Mouse (Mus musculus): ENCODE data around the gene Atl3. TPM values are rescaled to one million over a fixed set of nuclear protein-coding genes. Genes with fewer than 3 reads are reported as not detected.
A peak's percentile ranks its signal among the peaks of the same experiment; 100 is the strongest.

The Atl3 gene
- 8.4 and 9.2 TPM in 2 replicates for polyA plus RNA-seq (2016; fragmentation: Nextera tagmentation; extraction: Ambion mirVana)

DNA sequence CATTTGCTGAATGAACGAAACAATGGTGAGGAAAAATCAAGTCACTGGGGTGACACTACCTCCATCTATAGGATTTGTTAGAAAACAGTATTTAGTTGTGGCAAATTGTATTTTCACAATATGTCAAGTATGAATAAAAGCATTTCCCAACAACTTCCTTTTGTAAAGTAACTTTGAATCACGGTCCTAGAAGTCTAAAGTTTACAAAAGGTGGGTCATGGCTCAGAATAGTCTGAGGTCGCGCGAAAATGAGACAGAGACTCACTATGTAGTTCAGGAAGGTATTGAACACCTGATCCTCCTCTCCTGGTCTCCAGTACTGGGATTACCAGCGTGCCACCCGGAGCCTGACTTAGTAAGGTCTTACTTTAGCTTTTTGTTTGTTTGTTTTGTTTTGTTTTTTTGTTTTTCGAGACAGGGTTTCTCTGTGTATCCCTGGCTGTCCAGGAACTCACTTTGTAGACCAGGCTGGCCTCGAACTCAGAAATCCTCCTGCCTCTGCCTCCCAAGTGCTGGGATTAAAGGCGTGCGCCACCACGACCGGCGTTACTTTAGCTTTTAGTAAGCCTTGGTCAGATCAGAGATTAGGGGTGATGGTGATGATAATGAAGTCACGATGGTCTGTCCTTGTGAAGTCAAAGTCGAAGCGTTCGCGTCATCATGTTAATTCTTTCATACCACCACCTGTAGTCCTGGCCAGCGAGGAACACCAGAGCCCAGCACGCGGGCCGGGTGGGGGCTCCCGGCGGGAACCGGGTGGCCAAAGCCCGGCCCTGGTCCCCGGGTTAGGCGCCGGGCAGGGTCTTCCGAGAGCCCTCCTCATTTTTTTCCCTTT is at the start of gene Atl3:
Gene Atl3 (plus strand): TSS at position 689 of the 835 bp plus-strand sequence.
- no peaks in the 10 kb centered on the region for H3K27me3 ChIP-seq
- H3K9ac ChIP-seq: peak within 1 kb of the TSS; percentile 84
- H3K36me3 ChIP-seq (replicated peaks): no peaks in the 10 kb centered on the region
- no peaks in the 10 kb centered on the region for H3K9me3 ChIP-seq
- H3K27ac ChIP-seq: peak within 1 kb of the TSS; percentile 97
- peaks cover 5% of the 10 kb centered on the region for H3K4me1 ChIP-seq
- H3K4me2 ChIP-seq: peak within 1 kb of the TSS; percentile 71
- no peak for ATAC-seq (ENCODE audit: low FRiP score)
- WGBS: 32% methylated on average over 31 of the region's 31 CpGs
- peak within 1 kb of the TSS; percentile 68 for H3K4me3 ChIP-seq (replicated peaks)

DNA sequence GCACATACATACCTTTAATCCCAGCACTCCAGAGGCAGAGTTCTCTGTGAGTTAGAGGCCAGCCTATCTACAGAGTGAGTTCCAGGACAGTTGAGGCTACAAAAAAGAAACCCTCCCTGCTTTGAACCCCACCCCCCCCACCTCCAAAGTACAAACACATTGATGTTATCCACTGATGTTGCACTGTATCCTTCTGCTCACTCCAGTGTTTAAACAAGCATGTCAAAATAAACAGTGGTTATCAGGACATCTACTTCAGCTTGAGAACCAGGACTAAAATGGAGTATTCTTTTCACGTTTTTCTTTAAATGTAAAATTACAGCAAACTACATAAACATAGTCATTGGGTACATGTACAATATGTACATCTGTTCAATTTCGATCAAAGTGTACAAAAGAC is 48.7 kb upstream of the Atl3 start:
- Histone ChIP-seq H3K4me2 (no peak overlapping the region), H3K4me1 (peaks cover 10% of the 10 kb centered on the region; the same call in 1 of the 2 replicates), H3K27ac (no peak overlapping the region), H3K27me3 (no peaks in the 10 kb centered on the region), H3K9me3 (no peaks in the 10 kb centered on the region), H3K9ac (no peak overlapping the region), H3K36me3 (replicated peaks) (peaks cover 23% of the 10 kb centered on the region), H3K4me3 (replicated peaks) (no peak overlapping the region)
- 93% methylated on average over 2 of the region's 2 CpGs for WGBS
- no peak for ATAC-seq (ENCODE audit: low FRiP score)

- WGBS: 85% methylated on average over 1 of the region's 1 CpGs
- no peak overlapping the region for H3K27ac ChIP-seq
- H3K4me1 ChIP-seq: peaks cover 10% of the 10 kb centered on the region; the same call in 1 of the 2 replicates
- H3K36me3 ChIP-seq (replicated peaks): peaks cover 26% of the 10 kb centered on the region
- no peaks in the 10 kb centered on the region for H3K27me3 ChIP-seq
- no peak for ATAC-seq (ENCODE audit: low FRiP score)
- H3K9me3 ChIP-seq: no peaks in the 10 kb centered on the region
- H3K4me2 ChIP-seq: no peak overlapping the region
- no peak overlapping the region for H3K4me3 ChIP-seq (replicated peaks)
- H3K9ac ChIP-seq: no peak overlapping the region
Measured at GRCm38 (mm10) chr19:7445596-7445995, 48.2 kb upstream of the Atl3 start.

GRCm38 (mm10) chr19:7456803-7457202 is 37.0 kb upstream of the Atl3 start:
- Histone ChIP-seq H3K4me3 (replicated peaks) (no peak overlapping the region), H3K27me3 (no peaks in the 10 kb centered on the region), H3K36me3 (replicated peaks) (peaks cover 26% of the 10 kb centered on the region), H3K4me1 (peaks cover 4% of the 10 kb centered on the region; the same call in 1 of the 2 replicates), H3K4me2 (no peak overlapping the region), H3K9ac (no peak overlapping the region), H3K27ac (no peak overlapping the region), H3K9me3 (no peaks in the 10 kb centered on the region)
- WGBS: 81% methylated on average over 2 of the region's 2 CpGs
- ATAC-seq (ENCODE audit: low FRiP score): no peak

- Histone ChIP-seq H3K36me3 (replicated peaks) (peaks cover 30% of the 10 kb centered on the region), H3K4me2 (no peak overlapping the region), H3K27me3 (no peaks in the 10 kb centered on the region), H3K27ac (no peak overlapping the region), H3K4me3 (replicated peaks) (no peak overlapping the region), H3K9ac (no peak overlapping the region), H3K9me3 (no peaks in the 10 kb centered on the region), H3K4me1 (peaks cover 4% of the 10 kb centered on the region; the same call in 1 of the 2 replicates)
- no peak for ATAC-seq (ENCODE audit: low FRiP score)
Measured at GRCm38 (mm10) chr19:7458901-7459300, 34.9 kb upstream of the Atl3 start.

DNA sequence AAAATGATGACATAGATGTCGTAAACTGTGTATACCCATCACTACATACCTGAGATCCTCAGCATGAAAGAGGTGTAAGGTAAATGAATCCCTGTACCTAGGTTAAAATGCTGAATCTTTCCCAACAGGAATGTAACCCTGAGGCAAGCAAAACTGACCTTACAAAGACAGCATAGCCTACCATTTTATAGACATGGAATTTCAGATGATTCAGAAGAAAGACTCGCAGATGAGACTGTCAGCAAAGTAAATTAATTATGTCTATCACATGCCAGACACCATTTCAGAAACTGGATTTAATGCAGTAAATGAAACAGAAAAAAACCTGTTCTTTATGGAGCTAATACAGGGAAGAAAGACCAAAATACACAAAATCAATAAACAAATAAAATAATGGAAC is 34.5 kb upstream of the Atl3 start:
- Histone ChIP-seq H3K27me3 (no peaks in the 10 kb centered on the region), H3K9me3 (no peaks in the 10 kb centered on the region), H3K9ac (no peak overlapping the region), H3K4me1 (peaks cover 4% of the 10 kb centered on the region; the same call in 1 of the 2 replicates), H3K4me2 (no peak overlapping the region), H3K27ac (no peak overlapping the region), H3K36me3 (replicated peaks) (peaks cover 30% of the 10 kb centered on the region), H3K4me3 (replicated peaks) (no peak overlapping the region)
- WGBS: 93% methylated on average over 2 of the region's 2 CpGs
- ATAC-seq (ENCODE audit: low FRiP score): no peak

DNA sequence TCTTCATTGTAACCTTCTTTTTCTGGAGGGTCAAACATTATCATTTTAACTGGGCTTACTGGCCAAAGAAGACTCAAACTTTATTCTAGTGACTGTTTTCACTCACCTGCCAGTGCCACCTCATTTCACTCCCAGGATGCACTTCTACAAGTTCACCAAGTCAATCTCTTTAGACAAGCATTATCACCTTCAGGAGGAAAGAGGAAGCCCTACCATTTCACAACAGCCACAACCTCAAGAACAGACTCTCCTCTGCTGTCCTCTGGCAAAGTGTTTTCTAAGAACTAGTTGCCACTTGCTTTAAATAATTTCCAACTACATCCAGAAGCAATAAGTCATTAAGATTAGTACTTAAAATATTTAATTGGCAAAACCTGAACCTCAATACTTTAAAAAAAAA is 25.9 kb upstream of the Atl3 start:
- Histone ChIP-seq H3K27me3 (no peaks in the 10 kb centered on the region), H3K4me1 (no peaks in the 10 kb centered on the region), H3K4me3 (replicated peaks) (no peak overlapping the region), H3K27ac (no peak overlapping the region), H3K36me3 (replicated peaks) (peaks cover 25% of the 10 kb centered on the region), H3K9me3 (no peaks in the 10 kb centered on the region), H3K4me2 (no peak overlapping the region), H3K9ac (no peak overlapping the region)
- ATAC-seq (ENCODE audit: low FRiP score): no peak

DNA sequence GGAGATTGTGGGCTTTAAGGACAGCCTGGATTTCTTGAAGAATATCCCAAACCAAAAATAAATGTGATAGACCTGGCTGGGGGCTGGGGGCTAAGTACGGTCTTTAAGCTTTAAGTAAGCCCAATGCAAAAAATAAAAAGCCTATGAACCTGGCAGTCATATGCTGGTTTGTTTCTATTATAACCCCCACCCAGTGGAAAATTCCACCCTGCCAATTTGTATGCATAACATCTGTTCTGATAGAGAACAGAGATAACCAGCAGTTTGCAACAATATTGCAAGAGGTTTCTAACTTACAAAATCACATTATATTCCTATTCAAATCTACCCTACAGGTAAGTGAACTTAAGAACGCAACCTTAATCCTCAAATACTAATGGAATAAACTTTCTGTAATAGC is 23.2 kb upstream of the Atl3 start:
- Histone ChIP-seq H3K9me3 (no peaks in the 10 kb centered on the region), H3K36me3 (replicated peaks) (peaks cover 35% of the 10 kb centered on the region; the same call in 1 of the 2 replicates), H3K4me1 (no peaks in the 10 kb centered on the region), H3K27ac (no peak overlapping the region), H3K4me2 (no peak overlapping the region), H3K4me3 (replicated peaks) (no peak overlapping the region), H3K9ac (no peak overlapping the region), H3K27me3 (no peaks in the 10 kb centered on the region)
- WGBS: 97% methylated on average over 2 of the region's 2 CpGs
- no peak for ATAC-seq (ENCODE audit: low FRiP score)

- ATAC-seq (ENCODE audit: low FRiP score): no peak
- no peak overlapping the region for H3K4me2 ChIP-seq
- peaks cover 33% of the 10 kb centered on the region for H3K4me1 ChIP-seq
- no peak overlapping the region for H3K27ac ChIP-seq
- no peaks in the 10 kb centered on the region for H3K27me3 ChIP-seq
- H3K36me3 ChIP-seq (replicated peaks): peaks cover 5% of the 10 kb centered on the region
- WGBS: 97% methylated on average over 3 of the region's 3 CpGs
- H3K9me3 ChIP-seq: no peaks in the 10 kb centered on the region
- H3K4me3 ChIP-seq (replicated peaks): no peak overlapping the region
- no peak overlapping the region for H3K9ac ChIP-seq
Measured at GRCm38 (mm10) chr19:7479751-7480248, 14.0 kb upstream of the Atl3 start.

GRCm38 (mm10) chr19:7481541-7482265 is 12.1 kb upstream of the Atl3 start:
- H3K27me3 ChIP-seq: no peaks in the 10 kb centered on the region
- H3K9me3 ChIP-seq: no peaks in the 10 kb centered on the region
- peak; percentile 38 for ATAC-seq (ENCODE audit: low FRiP score)
- WGBS: under 1% methylated on average over 12 of the region's 12 CpGs
- H3K27ac ChIP-seq: peak overlapping the region; percentile 100
- H3K4me3 ChIP-seq (replicated peaks): peak overlapping the region; percentile 94
- H3K4me2 ChIP-seq: peak overlapping the region; percentile 64
- H3K36me3 ChIP-seq (replicated peaks): peaks cover 5% of the 10 kb centered on the region
- peaks cover 33% of the 10 kb centered on the region for H3K4me1 ChIP-seq
- peak overlapping the region; percentile 99 for H3K9ac ChIP-seq

GRCm38 (mm10) chr19:7482266-7482598 is 11.6 kb upstream of the Atl3 start:
- peaks cover 33% of the 10 kb centered on the region for H3K4me1 ChIP-seq
- no peak for ATAC-seq (ENCODE audit: low FRiP score)
- peak overlapping the region; percentile 94 for H3K4me3 ChIP-seq (replicated peaks)
- no peaks in the 10 kb centered on the region for H3K9me3 ChIP-seq
- peaks cover under 1% of the 10 kb centered on the region; the same call in 1 of the 2 replicates for H3K36me3 ChIP-seq (replicated peaks)
- 0% methylated on average over 7 of the region's 7 CpGs for WGBS
- H3K9ac ChIP-seq: peak overlapping the region; percentile 99
- peak overlapping the region; percentile 100 for H3K27ac ChIP-seq
- H3K27me3 ChIP-seq: no peaks in the 10 kb centered on the region
- H3K4me2 ChIP-seq: peak overlapping the region; percentile 64
